Mouse (Mus musculus): ENCODE results near the gene Fam186b.

Fam186b gene

GRCm38 (mm10) chr15:99320168-99320674 lies 24.5 kb upstream of the Fam186b start:
- no peak for DNase-seq (ENCODE audit: low read depth, low spot score)

GRCm38 (mm10) chr15:99319411-99319871 lies 23.8 kb upstream of the Fam186b start:
- DNase-seq (ENCODE audit: low read depth, low spot score): no peak

GRCm38 (mm10) chr15:99318861-99319410 lies 23.2 kb upstream of the Fam186b start:
- peak; percentile 77 for DNase-seq (ENCODE audit: low read depth, low spot score)

- no peak for DNase-seq (ENCODE audit: low read depth, low spot score)
Observed at GRCm38 (mm10) chr15:99318071-99318470, 22.4 kb upstream of the Fam186b start.

GRCm38 (mm10) chr15:99317267-99317651 lies 21.6 kb upstream of the Fam186b start:
- DNase-seq (ENCODE audit: low read depth, low spot score): no peak

- DNase-seq (ENCODE audit: low read depth, low spot score): peak; percentile 89
Observed at GRCm38 (mm10) chr15:99316314-99317266, 20.9 kb upstream of the Fam186b start.

GRCm38 (mm10) chr15:99314891-99315290 lies 19.2 kb upstream of the Fam186b start:
- no peak for DNase-seq (ENCODE audit: low read depth, low spot score)

GRCm38 (mm10) chr15:99310617-99311016 lies 14.9 kb upstream of the Fam186b start:
- DNase-seq (ENCODE audit: low read depth, low spot score): no peak

- DNase-seq (ENCODE audit: low read depth, low spot score): no peak
Observed at GRCm38 (mm10) chr15:99309549-99309948, 13.9 kb upstream of the Fam186b start.

GRCm38 (mm10) chr15:99307476-99307875 lies 11.8 kb upstream of the Fam186b start:
- DNase-seq (ENCODE audit: low read depth, low spot score): no peak

- DNase-seq (ENCODE audit: low read depth, low spot score): peak; percentile 40
Observed at GRCm38 (mm10) chr15:99296213-99296612, 525 bp upstream of the Fam186b start.

GRCm38 (mm10) chr15:99294813-99295374 lies 794 bp downstream of the Fam186b start, which contains the start of gene Prpf40b:
Gene Prpf40b, plus strand, starts transcription at chr15:99295087.
- peak; percentile 95 for DNase-seq (ENCODE audit: low read depth, low spot score)

- DNase-seq (ENCODE audit: low read depth, low spot score): no peak
Observed at GRCm38 (mm10) chr15:99294287-99294686, 1.4 kb downstream of the Fam186b start.

- no peak for DNase-seq (ENCODE audit: low read depth, low spot score)
Observed at GRCm38 (mm10) chr15:99290586-99290985, 5.1 kb downstream of the Fam186b start.

- DNase-seq (ENCODE audit: low read depth, low spot score): no peak
Observed at GRCm38 (mm10) chr15:99285189-99285535, 10.5 kb downstream of the Fam186b start.

GRCm38 (mm10) chr15:99284527-99285188 lies 11.0 kb downstream of the Fam186b start:
- DNase-seq (ENCODE audit: low read depth, low spot score): peak; percentile 54

- DNase-seq (ENCODE audit: low read depth, low spot score): no peak
Observed at GRCm38 (mm10) chr15:99283456-99283855, 12.2 kb downstream of the Fam186b start.

GRCm38 (mm10) chr15:99278271-99278670 lies 17.4 kb downstream of the Fam186b start:
- DNase-seq (ENCODE audit: low read depth, low spot score): no peak

GRCm38 (mm10) chr15:99276095-99276494 lies 19.6 kb downstream of the Fam186b start:
- no peak for DNase-seq (ENCODE audit: low read depth, low spot score)

GRCm38 (mm10) chr15:99265679-99266078 lies 30.0 kb downstream of the Fam186b start:
- DNase-seq (ENCODE audit: low read depth, low spot score): peak; percentile 93

- DNase-seq (ENCODE audit: low read depth, low spot score): no peak
Observed at GRCm38 (mm10) chr15:99264363-99264762, 31.3 kb downstream of the Fam186b start.

- peak; percentile 73 for DNase-seq (ENCODE audit: low read depth, low spot score)
Observed at GRCm38 (mm10) chr15:99262702-99263101, 33.0 kb downstream of the Fam186b start.

All from brain, adult 2 months (tissue).